Mouse (Mus musculus) hindbrain, embryonic 16.5 days (tissue): ENCODE measurements at regions not wholly inside any gene's neighbourhood (a gene's known extent, or its start where the extent isn't known, plus 50 kb on each side); places are given as distances from the start of the nearest gene placed in this dataset.

Source experiments
- ATAC-seq: fragments of 200-750 bp; cut with Nextera tagmentation; 2 replicates; pipeline ENCODE4 v1.8.0; 2017; ENCODE audit warnings: moderate TSS enrichment, moderate library complexity
- H3K27ac ChIP-seq: fragments of 300-500 bp; sonication (generic); 2 replicates; pipeline ENCODE4 v1.5.1; 2014; ENCODE audit warnings: low read depth, mild to moderate bottlenecking, control low read depth, low read length, moderate library complexity
- H3K27me3 ChIP-seq: fragments of 300-500 bp; sonication (generic); replicated peaks from 2 replicates; pipeline ENCODE4 v1.6.1; 2014; ENCODE audit warnings: low read length; ENCODE audit not compliant: control insufficient read depth, insufficient read depth
- H3K36me3 ChIP-seq: fragments of 300-500 bp; sonication (generic); 2 replicates; pipeline ENCODE4 v1.6.1; 2014; ENCODE audit warnings: mild to moderate bottlenecking, low read length, moderate library complexity, mixed read lengths; ENCODE audit not compliant: control insufficient read depth, insufficient read depth
- H3K4me1 ChIP-seq: fragments of 300-500 bp; sonication (generic); 2 replicates; pipeline ENCODE4 v1.6.1; 2014; ENCODE audit warnings: low read depth, low read length; ENCODE audit not compliant: control insufficient read depth, insufficient read depth
- H3K4me2 ChIP-seq: fragments of 300-500 bp; sonication (generic); 2 replicates; pipeline ENCODE4 v1.6.1; 2014; ENCODE audit warnings: mild to moderate bottlenecking, low read length, control low read depth, moderate library complexity
- H3K4me3 ChIP-seq: fragments of 300-500 bp; sonication (generic); 2 replicates; pipeline ENCODE4 v1.5.1; 2014; ENCODE audit warnings: mild to moderate bottlenecking, low read length, control low read depth, moderate library complexity
- H3K9ac ChIP-seq: fragments of 300-500 bp; sonication (generic); 2 replicates; pipeline ENCODE4 v1.6.1; 2014; ENCODE audit warnings: low read depth, mild to moderate bottlenecking, control low read depth, low read length, moderate library complexity
- H3K9me3 ChIP-seq: fragments of 300-500 bp; sonication (generic); 2 replicates; pipeline ENCODE4 v1.6.1; 2014; ENCODE audit warnings: mild to moderate bottlenecking, low read length, moderate library complexity; ENCODE audit not compliant: control insufficient read depth
- WGBS: fragments of 180-500 bp; shearing (Covaris S2); extraction: QIAGEN DNeasy Blood & Tissue Kit; methylation state at CpG from one replicate; pipeline ENCODE4 v1.1.7; 2014; 5-methylcytosine and 5-hydroxymethylcytosine counted together

DNA sequence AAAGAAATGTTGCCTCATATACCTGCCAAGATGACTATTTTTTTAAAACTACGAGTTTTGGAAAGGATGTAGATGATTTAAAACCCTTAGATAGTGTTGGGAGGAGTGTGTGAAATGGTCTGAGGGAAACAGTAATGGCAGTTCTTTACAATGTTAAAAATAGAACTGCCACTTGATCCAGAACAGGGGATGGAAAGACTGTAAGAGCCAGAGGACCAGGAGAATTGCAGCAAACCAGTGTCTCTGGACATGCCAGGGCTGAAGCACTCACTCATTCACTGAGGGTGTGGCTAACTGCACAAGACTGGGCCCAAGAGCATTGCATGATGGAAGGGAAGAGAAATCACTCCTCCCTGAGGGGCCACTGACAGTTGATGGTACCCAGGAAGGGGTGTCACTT lies 53.9 kb upstream of the Rasgef1b start:
- no peak for ATAC-seq
- H3K27ac ChIP-seq: no peak overlapping the region
- H3K4me2 ChIP-seq: no peak overlapping the region
- WGBS: 75% methylated on average over 1 of the region's 1 CpGs
- H3K27me3 ChIP-seq: no peaks in the 10 kb centered on the region; the same call in 1 of the 2 replicates
- no peak overlapping the region for H3K4me3 ChIP-seq
- no peaks in the 10 kb centered on the region for H3K36me3 ChIP-seq
- H3K9me3 ChIP-seq: no peaks in the 10 kb centered on the region
- peaks cover 2% of the 10 kb centered on the region; the same call in 1 of the 2 replicates for H3K4me1 ChIP-seq
- no peak overlapping the region for H3K9ac ChIP-seq

DNA sequence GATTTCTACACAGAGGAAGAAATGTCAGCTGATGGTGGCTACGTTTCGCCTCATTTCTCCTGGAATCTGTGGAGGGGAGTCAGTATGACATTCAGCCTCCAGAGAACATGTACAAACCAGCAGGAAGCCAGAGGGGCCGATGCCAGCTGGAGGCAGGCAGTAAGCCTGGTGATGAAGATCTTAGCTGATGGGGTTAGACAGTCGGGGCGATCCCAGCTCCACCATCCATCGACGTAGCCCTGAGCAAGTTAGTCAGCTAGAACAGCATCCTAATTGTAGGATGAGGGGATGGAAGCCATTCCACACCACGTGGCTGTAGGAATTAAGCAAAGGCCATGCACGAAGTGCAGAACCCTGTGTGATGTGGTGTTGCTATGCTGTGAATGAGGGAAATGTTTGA lies 57.0 kb upstream of the Rasgef1b start:
- no peak overlapping the region for H3K4me2 ChIP-seq
- 54% methylated on average over 9 of the region's 9 CpGs for WGBS
- H3K27ac ChIP-seq: no peak overlapping the region
- no peaks in the 10 kb centered on the region for H3K9me3 ChIP-seq
- peaks cover 2% of the 10 kb centered on the region; the same call in 1 of the 2 replicates for H3K4me1 ChIP-seq
- H3K36me3 ChIP-seq: no peaks in the 10 kb centered on the region
- H3K4me3 ChIP-seq: no peak overlapping the region
- no peaks in the 10 kb centered on the region for H3K27me3 ChIP-seq
- peak; percentile 75 for ATAC-seq
- no peak overlapping the region for H3K9ac ChIP-seq

DNA sequence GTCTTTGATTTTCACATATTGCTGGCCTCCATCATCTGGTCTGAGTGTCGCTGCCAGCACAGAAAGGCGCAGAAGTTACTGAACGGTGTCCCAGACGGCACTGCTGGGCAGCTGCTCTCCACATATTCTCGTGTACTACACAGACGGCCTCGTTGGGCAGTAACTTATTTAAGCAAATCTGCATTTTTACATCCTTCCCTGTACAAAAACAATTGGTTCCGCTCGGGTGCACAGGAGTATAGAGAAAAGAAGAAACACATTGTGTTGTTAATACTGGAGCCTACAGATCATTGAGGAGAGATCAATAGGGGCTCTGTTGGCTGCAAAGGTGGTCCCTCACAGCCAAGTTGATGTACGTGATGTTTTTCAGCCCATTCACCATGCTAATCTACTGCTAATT lies 58.4 kb upstream of the Rasgef1b start:
- Histone ChIP-seq H3K4me1 (peaks cover 2% of the 10 kb centered on the region; the same call in 1 of the 2 replicates), H3K9me3 (no peaks in the 10 kb centered on the region), H3K27me3 (no peaks in the 10 kb centered on the region), H3K36me3 (no peaks in the 10 kb centered on the region), H3K9ac (no peak overlapping the region), H3K4me3 (no peak overlapping the region), H3K4me2 (no peak overlapping the region), H3K27ac (no peak overlapping the region)
- peak; percentile 76 for ATAC-seq
- WGBS: 14% methylated on average over 10 of the region's 10 CpGs

DNA sequence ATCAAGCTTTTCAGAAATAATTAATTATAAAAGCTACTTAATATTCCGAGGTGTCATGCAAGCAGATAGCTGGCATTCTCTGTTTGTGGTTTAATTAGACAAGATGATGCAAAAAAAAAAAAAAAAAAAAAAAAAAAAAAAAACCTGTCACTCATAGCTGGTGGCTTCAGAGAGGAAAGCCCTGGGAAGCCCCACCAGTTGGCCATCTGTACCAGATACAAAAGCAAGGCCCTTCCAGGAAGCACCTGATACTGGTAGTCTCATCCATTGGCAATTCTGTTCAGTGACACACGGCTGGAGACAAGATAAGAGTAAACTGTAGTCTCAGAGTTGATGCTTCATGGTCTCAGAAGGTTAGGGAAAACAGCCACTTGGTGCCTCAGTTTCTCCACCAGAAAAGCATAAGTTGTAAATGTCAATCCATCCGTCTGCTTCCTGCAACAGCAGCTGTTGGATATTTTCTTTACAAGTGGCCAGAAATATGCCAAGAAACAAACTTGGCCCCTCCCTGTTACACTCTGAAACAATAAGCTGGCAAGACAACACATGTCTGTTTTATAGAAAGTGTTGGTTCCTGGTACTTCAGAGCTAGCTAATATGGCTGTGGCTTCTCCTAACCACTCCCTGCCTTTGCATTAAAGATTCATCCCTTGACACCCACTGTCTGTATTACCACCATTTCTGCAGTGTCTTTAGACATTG lies 59.0 kb upstream of the Rasgef1b start:
- Histone ChIP-seq H3K27ac (no peak overlapping the region), H3K4me3 (no peak overlapping the region), H3K4me1 (peaks cover 2% of the 10 kb centered on the region; the same call in 1 of the 2 replicates), H3K9ac (no peak overlapping the region), H3K36me3 (no peaks in the 10 kb centered on the region), H3K4me2 (no peak overlapping the region), H3K27me3 (no peaks in the 10 kb centered on the region), H3K9me3 (no peaks in the 10 kb centered on the region)
- ATAC-seq: no peak
- WGBS: 39% methylated on average over 3 of the region's 3 CpGs

DNA sequence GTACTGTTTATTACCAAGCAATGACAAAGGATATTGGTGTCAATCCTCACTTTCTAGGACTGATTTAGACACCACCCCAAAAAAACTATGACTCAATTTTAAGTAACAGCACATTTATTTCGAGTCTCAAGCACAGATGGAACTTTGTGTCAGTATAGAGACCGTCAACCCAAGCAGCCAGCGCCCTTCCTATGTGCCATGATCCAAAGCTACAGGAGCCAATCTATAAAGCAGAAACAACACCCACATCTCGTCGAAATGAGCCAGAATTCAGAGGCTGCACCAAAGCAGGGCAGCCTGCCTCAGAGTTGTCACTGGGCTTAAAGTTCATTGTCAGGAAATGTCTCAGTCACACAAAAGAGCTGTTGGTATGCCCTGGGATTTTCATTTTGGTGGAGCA lies 61.9 kb upstream of the Rasgef1b start:
- WGBS: 83% methylated on average over 5 of the region's 5 CpGs
- H3K9me3 ChIP-seq: no peaks in the 10 kb centered on the region

DNA sequence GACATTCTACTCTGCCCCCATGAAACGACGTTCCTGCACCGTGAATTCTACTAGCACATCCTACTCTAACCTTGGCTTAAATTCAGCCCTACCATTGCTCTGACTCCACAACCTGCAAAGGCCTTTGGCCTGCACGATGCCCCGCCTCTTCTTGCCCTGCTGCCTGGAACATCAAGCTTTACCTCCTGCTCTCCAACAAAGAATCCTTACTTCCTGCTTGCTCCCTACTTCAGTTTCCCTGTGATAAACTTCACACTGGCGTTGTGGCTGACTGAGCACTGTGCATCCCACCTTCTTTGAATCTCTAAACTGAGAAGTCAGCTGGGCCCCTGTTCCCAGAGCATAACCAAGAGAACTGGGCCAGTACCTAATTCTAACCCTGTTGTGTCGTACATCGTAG lies 71.7 kb upstream of the Rasgef1b start:
- 64% methylated on average over 8 of the region's 8 CpGs for WGBS
- Histone ChIP-seq H3K27ac (no peak overlapping the region), H3K4me3 (no peak overlapping the region), H3K4me1 (peaks cover 6% of the 10 kb centered on the region), H3K27me3 (no peaks in the 10 kb centered on the region), H3K4me2 (no peak overlapping the region), H3K9ac (no peak overlapping the region), H3K36me3 (no peaks in the 10 kb centered on the region), H3K9me3 (no peaks in the 10 kb centered on the region)
- no peak for ATAC-seq

More for the DNA sequence above, 61.9 kb upstream of the Rasgef1b start:
- Histone ChIP-seq H3K4me1 (peaks cover 2% of the 10 kb centered on the region; the same call in 1 of the 2 replicates), H3K4me2 (no peak overlapping the region), H3K27ac (no peak overlapping the region), H3K27me3 (no peaks in the 10 kb centered on the region), H3K36me3 (no peaks in the 10 kb centered on the region), H3K9ac (no peak overlapping the region), H3K4me3 (no peak overlapping the region)
- no peak for ATAC-seq

DNA sequence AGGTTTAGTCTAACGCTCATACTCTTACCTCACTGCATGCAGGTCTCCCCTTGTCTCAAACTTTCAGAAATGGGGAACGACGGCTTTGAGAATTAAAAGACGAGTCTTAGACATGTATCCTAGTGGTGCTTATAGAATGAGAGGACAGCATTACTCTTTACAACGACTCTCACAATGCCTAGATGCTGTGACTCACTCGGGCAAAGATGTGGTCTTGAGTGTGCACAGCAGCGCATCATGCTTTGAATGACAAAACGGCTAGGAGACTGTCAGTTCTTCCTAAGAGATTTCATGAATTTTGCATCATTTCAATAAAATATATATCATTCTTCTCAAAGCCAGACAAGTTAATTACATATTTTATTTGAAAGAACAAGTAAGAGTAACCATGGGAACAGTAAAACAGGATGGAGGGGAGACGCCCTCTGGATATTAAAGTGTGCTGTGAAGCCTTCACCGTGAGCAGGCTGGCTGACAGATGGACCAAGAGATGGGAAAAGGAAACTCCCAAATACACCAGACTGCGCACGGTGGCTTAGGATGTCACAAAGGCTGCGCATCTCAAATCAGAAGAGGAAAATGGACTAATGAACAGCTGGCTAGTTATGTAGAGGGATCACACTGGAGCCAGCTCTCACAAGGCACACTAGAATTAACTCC lies 73.1 kb upstream of the Rasgef1b start:
- H3K27ac ChIP-seq: no peak overlapping the region
- peaks cover 6% of the 10 kb centered on the region for H3K4me1 ChIP-seq
- no peaks in the 10 kb centered on the region for H3K27me3 ChIP-seq
- no peak overlapping the region for H3K9ac ChIP-seq
- H3K4me3 ChIP-seq: no peak overlapping the region
- WGBS: 34% methylated on average over 13 of the region's 13 CpGs
- no peaks in the 10 kb centered on the region for H3K36me3 ChIP-seq
- H3K9me3 ChIP-seq: no peaks in the 10 kb centered on the region
- H3K4me2 ChIP-seq: no peak overlapping the region
- ATAC-seq: peak; percentile 61; the same call in 1 of the 2 replicates

DNA sequence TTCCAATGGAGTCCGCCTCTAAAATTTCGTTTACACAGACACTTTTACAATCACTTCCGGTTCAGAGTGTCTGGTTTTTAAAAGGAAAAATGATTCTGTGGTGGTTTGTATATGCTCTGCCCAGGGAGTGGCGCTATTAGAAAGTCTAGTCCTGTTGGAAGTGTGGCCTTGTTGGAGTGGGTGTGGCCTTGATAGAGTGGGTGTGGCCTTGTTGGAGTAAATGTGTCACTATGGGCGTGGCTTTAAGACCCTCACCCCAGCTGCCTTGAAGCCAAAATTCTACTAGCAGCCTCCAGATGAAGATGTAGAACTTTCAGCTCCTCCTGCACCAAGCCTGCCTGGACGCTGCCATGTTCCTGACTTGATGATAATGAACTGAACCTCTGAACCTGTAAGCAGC lies 79.2 kb upstream of the Vamp9 start:
- H3K9me3 ChIP-seq: no peaks in the 10 kb centered on the region
- H3K9ac ChIP-seq: no peak overlapping the region
- WGBS: 85% methylated on average over 6 of the region's 6 CpGs
- no peak overlapping the region for H3K4me2 ChIP-seq
- no peak overlapping the region for H3K27ac ChIP-seq
- H3K27me3 ChIP-seq: no peaks in the 10 kb centered on the region
- no peak for ATAC-seq
- H3K36me3 ChIP-seq: no peaks in the 10 kb centered on the region
- no peak overlapping the region for H3K4me3 ChIP-seq
- no peaks in the 10 kb centered on the region for H3K4me1 ChIP-seq

DNA sequence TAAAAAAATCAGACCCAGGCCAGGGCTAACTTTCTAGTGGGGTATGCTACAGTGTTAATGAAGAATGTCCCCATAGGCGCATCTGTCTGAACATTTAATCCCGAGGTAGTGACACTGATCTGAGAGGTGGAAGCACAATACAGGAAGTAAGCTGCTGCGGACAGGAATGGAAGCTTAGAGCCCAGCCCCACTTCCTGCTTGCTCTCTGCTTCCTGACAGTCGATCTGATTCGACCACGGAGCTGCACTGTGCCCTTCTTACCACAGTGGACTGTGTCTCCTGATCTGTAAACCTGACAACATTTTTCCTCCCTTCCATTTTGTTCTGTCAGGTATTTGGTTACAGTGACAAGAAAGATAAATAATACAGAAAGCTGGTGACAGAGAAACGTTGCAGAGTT lies 77.5 kb upstream of the Vamp9 start:
- Histone ChIP-seq H3K9me3 (no peaks in the 10 kb centered on the region), H3K36me3 (no peaks in the 10 kb centered on the region), H3K9ac (no peak overlapping the region), H3K4me1 (no peaks in the 10 kb centered on the region), H3K4me2 (no peak overlapping the region), H3K27ac (no peak overlapping the region), H3K4me3 (no peak overlapping the region), H3K27me3 (no peaks in the 10 kb centered on the region)
- 73% methylated on average over 7 of the region's 7 CpGs for WGBS
- no peak for ATAC-seq
